Mouse (Mus musculus) spleen, adult 2 months (tissue): ENCODE data around the gene C1qtnf3. TPM values are rescaled to one million over a fixed set of nuclear protein-coding genes. Genes with fewer than 3 reads are reported as not detected.

ENCODE experiments used
- DNase-seq, 2 experiments: peaks; one replicate each; pipeline versions ENCODE4 v3.0.0 to v3.0.0-alpha.2; 2012 to 2021; ENCODE audit warnings: low spot score in 2 of 2, low read depth in 1 of 2
- H3K27ac ChIP-seq: fragments of 200-500 bp; 2 replicates; pipeline ENCODE4 v1.5.1; 2012; ENCODE audit warnings: low read length, inconsistent platforms; ENCODE audit not compliant: insufficient read depth
- H3K27me3 ChIP-seq: fragments of 200-500 bp; 2 replicates; pipeline ENCODE4 v1.6.1; 2012; ENCODE audit warnings: mild to moderate bottlenecking, moderate library complexity, low read length, inconsistent platforms; ENCODE audit not compliant: control insufficient read depth, insufficient read depth
- H3K36me3 ChIP-seq: fragments of 200-500 bp; 2 replicates; pipeline ENCODE4 v1.6.1; 2012; ENCODE audit warnings: mild to moderate bottlenecking, low read length, inconsistent platforms; ENCODE audit not compliant: control insufficient read depth, insufficient read depth
- H3K4me1 ChIP-seq: fragments of 200-500 bp; 2 replicates; pipeline ENCODE4 v1.6.1; 2011; ENCODE audit warnings: inconsistent platforms; ENCODE audit not compliant: control insufficient read depth, insufficient read depth, insufficient read length
- H3K4me3 ChIP-seq: fragments of 200-500 bp; 2 replicates; pipeline ENCODE4 v1.5.1; 2011; ENCODE audit warnings: mild to moderate bottlenecking, inconsistent platforms; ENCODE audit not compliant: insufficient read depth, insufficient read length; ENCODE audit errors: extremely low read depth
- CTCF ChIP-seq: fragments of 200-500 bp; IDR thresholded peaks from 2 replicates; pipeline ENCODE4 v1.5.1; 2011; ENCODE audit warnings: mild to moderate bottlenecking, inconsistent platforms; ENCODE audit not compliant: insufficient read depth, insufficient read length, insufficient replicate concordance; ENCODE audit errors: extremely low read depth
- POLR2A ChIP-seq: fragments of 200-500 bp; IDR thresholded peaks from 2 replicates; pipeline ENCODE4 v1.6.1; 2011; ENCODE audit warnings: low read depth, low read length, inconsistent platforms
- WGBS: fragments of 180-500 bp; shearing (Covaris S2); methylation state at CpG from one replicate; pipeline ENCODE4 v1.1.7; 2018; 5-methylcytosine and 5-hydroxymethylcytosine counted together
- polyA plus RNA-seq: library from polyadenylated mRNA; depleted of rRNA; stranded (reverse); fragments of >200 nt; gene quantifications from 2 replicates; pipeline ENCODE4 v1.2.3, GENCODE M21; 2012

C1qtnf3 gene
- polyA plus RNA-seq, 1 experiment: not detected

DNA sequence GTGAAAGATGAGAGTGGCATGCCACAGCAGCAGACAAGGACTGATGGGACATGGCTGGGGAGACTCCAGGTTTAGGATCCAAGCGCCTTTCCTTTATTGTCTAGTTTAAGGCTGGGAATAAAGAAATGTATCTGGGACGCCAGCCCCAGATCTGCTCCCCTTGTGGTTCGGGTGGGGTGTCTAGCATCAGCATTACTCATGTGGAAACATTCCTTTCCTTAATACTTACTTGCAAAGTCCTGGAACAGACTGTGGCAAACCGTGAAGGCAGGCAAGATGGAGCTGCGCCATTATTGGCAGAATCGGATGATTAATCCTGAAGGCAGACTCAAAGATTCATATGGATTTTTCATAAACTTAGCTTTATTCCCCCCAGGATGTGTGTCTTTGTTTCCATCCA lies 10.2 kb upstream of the C1qtnf3 start:
- no peak overlapping the region for H3K4me3 ChIP-seq
- no peaks in the 10 kb centered on the region for H3K27me3 ChIP-seq
- DNase-seq: no peak
- TF ChIP-seq POLR2A (no peak), CTCF (no peak)
- H3K4me1 ChIP-seq: no peaks in the 10 kb centered on the region
- H3K27ac ChIP-seq: no peak overlapping the region
- WGBS: 89% methylated on average over 6 of the region's 6 CpGs
- no peaks in the 10 kb centered on the region for H3K36me3 ChIP-seq

DNA sequence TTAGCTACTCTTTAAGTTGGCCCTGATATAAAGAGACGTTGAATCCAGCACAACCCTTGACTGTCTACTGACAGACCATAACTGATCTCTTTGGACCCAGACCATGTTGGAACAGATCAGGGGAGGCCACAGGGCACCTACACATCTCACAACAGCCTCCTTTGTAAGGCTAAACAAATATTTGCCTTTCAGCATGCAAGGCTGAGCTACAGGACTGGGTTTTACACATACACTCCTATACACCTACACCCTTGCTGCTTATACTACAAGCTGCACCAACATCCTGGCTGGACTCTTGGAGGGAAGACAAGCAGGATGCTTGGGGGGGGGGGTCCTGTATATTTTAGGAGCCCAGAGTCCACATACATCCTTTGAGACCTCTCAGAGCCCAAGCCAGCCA lies 4.3 kb upstream of the C1qtnf3 start:
- Histone ChIP-seq H3K4me1 (no peaks in the 10 kb centered on the region), H3K4me3 (no peak overlapping the region), H3K36me3 (no peaks in the 10 kb centered on the region), H3K27me3 (no peaks in the 10 kb centered on the region), H3K27ac (no peak overlapping the region)
- no peak for DNase-seq
- 96% methylated on average over 1 of the region's 1 CpGs for WGBS
- TF ChIP-seq CTCF: no peak
- no peak for TF ChIP-seq POLR2A

DNA sequence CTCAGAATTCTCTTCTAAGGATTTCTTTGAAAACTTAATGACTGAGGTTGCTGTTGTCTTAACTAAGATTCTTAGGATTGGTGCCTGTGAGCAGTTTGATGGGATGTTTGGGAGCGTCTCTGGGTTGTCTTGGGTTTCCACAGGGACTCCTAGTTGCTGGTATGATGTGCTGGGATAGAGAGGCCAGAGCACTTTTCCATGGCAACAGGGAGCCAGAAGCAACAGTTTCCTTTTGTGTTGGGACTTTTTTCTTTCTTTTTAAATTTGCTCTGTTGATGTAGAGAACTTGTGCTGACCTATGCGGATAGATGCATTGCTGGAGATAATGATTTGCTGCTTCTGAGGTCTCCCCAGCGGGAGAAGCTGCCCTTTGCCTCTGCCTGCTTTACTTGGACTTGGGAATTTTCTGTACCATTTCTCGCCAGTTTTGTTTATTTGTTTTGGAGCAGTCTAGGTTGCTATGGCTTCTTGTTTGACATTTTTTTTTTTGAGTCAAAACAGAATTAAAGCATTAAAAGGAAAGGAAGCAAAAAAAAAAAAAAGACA lies 701 bp downstream of the C1qtnf3 start:
- Histone ChIP-seq H3K27me3 (no peaks in the 10 kb centered on the region), H3K4me3 (no peak overlapping the region), H3K27ac (no peak overlapping the region), H3K4me1 (no peaks in the 10 kb centered on the region), H3K36me3 (no peaks in the 10 kb centered on the region)
- no peak for DNase-seq
- TF ChIP-seq CTCF: no peak
- no peak for TF ChIP-seq POLR2A
- WGBS: 56% methylated on average over 4 of the region's 4 CpGs

DNA sequence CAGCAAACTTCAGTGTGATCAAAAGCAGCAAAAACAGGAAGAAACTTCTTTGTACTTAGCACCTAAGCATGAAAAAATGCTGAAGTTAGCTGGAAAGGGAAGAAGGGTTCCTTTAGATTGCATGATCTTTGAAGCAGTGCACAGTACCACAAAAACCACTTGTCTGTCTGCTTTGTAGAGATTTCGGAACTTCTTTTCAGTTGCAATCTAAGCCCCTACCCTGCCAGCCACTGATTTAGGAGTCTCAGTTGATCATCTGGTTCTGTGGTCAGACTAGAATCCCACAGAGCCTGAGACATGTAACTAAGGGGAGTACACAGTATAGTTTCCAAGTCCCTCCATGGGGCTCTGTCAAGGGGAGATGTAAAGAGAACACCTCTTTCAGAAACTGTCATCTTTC lies 1.3 kb downstream of the C1qtnf3 start:
- no peaks in the 10 kb centered on the region for H3K27me3 ChIP-seq
- H3K4me3 ChIP-seq: no peak overlapping the region
- TF ChIP-seq CTCF (no peak), POLR2A (no peak)
- H3K36me3 ChIP-seq: no peaks in the 10 kb centered on the region
- no peaks in the 10 kb centered on the region for H3K4me1 ChIP-seq
- H3K27ac ChIP-seq: no peak overlapping the region
- 9% methylated on average over 1 of the region's 1 CpGs for WGBS
- no peak for DNase-seq

DNA sequence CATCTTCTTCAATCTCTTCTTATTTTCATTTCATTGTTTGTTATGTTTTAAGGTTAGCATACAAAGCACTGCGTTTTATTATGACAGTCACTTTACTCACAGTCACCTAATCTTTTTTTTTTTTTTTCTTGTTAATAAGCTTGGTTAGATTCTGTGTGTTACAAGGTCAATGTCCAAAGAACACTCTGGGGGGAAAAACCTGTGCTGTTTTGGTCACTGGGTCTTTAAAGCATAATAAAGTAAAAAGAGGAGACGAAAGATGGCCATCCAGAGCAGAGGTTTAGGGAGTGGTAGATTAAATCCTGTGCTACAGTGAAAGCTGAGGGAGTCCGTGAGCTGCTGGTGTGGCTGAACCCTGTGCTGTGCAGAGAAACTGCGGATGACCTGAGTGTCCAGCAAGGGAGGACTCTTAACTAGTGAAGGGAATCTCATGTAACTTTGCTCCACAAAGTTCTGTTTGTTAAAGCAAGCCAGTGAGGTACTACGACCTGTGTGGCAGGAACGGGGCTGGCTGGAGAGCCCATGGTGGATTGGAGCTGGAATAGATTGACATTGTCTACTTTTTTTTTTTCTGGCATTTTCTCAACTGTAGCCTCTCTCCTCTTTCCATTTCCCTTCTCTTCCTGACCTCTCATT lies 2.4 kb downstream of the C1qtnf3 start:
- WGBS: 82% methylated on average over 6 of the region's 6 CpGs
- Histone ChIP-seq H3K27ac (no peak overlapping the region), H3K4me1 (no peaks in the 10 kb centered on the region), H3K27me3 (no peaks in the 10 kb centered on the region), H3K36me3 (no peaks in the 10 kb centered on the region), H3K4me3 (no peak overlapping the region)
- no peak for TF ChIP-seq CTCF
- no peak for TF ChIP-seq POLR2A
- DNase-seq: no peak

DNA sequence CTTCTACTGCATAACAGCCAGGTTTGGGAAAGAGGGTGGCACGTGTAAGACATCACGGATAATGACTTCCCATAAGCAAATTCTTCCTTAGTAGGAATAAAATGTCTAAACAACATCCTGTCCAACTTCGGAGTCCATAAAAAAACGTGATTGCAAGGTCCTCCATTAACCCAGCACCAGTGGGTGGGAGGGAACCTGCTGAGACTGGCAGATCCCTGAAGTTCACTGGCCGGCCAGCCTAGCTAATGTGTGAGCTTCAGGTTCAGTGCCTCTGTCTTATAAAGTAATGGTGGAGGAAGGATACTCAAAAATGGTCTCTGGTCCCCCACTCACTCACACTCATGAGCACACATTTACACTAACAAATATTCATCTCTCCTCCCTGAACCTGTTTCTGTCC lies 3.0 kb downstream of the C1qtnf3 start:
- no peaks in the 10 kb centered on the region for H3K4me1 ChIP-seq
- no peaks in the 10 kb centered on the region for H3K36me3 ChIP-seq
- H3K4me3 ChIP-seq: no peak overlapping the region
- no peak overlapping the region for H3K27ac ChIP-seq
- H3K27me3 ChIP-seq: no peaks in the 10 kb centered on the region
- TF ChIP-seq CTCF: no peak
- no peak for TF ChIP-seq POLR2A
- DNase-seq: no peak
- 48% methylated on average over 5 of the region's 5 CpGs for WGBS

DNA sequence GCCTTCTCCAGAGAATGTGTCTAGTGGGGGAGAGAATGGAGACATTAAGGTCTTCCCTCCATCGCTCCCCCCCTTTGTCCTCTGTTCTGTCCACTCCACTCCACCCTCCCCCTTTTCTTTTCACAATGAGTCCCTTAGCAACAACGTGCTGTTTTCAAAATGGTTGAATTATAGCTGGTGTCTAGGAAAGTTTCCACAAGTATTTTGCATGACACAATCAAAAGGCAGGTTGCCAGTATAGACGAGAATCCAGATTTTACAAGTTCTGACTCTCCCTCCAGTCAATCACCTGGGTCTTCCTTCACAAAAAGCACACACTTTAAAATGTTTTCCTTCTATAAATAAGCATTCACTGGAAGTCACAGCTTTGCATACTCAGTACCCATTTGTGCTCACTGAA lies 4.6 kb downstream of the C1qtnf3 start:
- WGBS: 71% methylated on average over 3 of the region's 3 CpGs
- no peaks in the 10 kb centered on the region for H3K36me3 ChIP-seq
- DNase-seq: no peak
- no peaks in the 10 kb centered on the region for H3K4me1 ChIP-seq
- TF ChIP-seq CTCF: no peak
- no peak for TF ChIP-seq POLR2A
- H3K4me3 ChIP-seq: no peak overlapping the region
- no peaks in the 10 kb centered on the region for H3K27me3 ChIP-seq
- H3K27ac ChIP-seq: no peak overlapping the region
